Mouse (Mus musculus) small intestine, adult 2 months (tissue): Measurements from ENCODE around the gene Creld2. TPM values are rescaled to one million over a fixed set of nuclear protein-coding genes. Genes with fewer than 3 reads are reported as not detected.

Experiments used
- H3K27ac ChIP-seq: fragments of 200-500 bp; 2 replicates; pipeline ENCODE4 v1.5.1; 2012; ENCODE audit warnings: low read depth, low read length, control low read depth, inconsistent platforms; ENCODE audit not compliant: insufficient read depth
- H3K27me3 ChIP-seq: fragments of 200-500 bp; 2 replicates; pipeline ENCODE4 v1.6.1; 2012; ENCODE audit warnings: mild to moderate bottlenecking, moderate library complexity, low read length, inconsistent platforms; ENCODE audit not compliant: control insufficient read depth, insufficient read depth
- H3K36me3 ChIP-seq: fragments of 200-500 bp; 2 replicates; pipeline ENCODE4 v1.6.1; 2012; ENCODE audit warnings: mild to moderate bottlenecking, low read length, control low read depth, inconsistent platforms; ENCODE audit not compliant: control insufficient read depth, insufficient read depth
- H3K4me1 ChIP-seq: fragments of 200-500 bp; 2 replicates; pipeline ENCODE4 v1.6.1; 2012; ENCODE audit warnings: low read length, inconsistent platforms, mixed read lengths; ENCODE audit not compliant: control insufficient read depth, insufficient read depth, insufficient read length
- H3K4me3 ChIP-seq: fragments of 200-500 bp; 2 replicates; pipeline ENCODE4 v1.5.1; 2012; ENCODE audit warnings: low read depth, mild to moderate bottlenecking, control low read depth, inconsistent platforms, low read length, moderate library complexity
- CTCF ChIP-seq: fragments of 200-500 bp; IDR thresholded peaks from 2 replicates; pipeline ENCODE4 v1.5.1; 2012; ENCODE audit warnings: low read depth, mild to moderate bottlenecking, control low read depth, inconsistent platforms, low read length, moderate library complexity, mixed read lengths; ENCODE audit not compliant: insufficient replicate concordance, insufficient read length; ENCODE audit errors: extremely low read depth
- POLR2A ChIP-seq: fragments of 200-500 bp; IDR thresholded peaks from 2 replicates; pipeline ENCODE4 v1.6.1; 2012; ENCODE audit warnings: low read depth, mild to moderate bottlenecking, control low read depth, inconsistent platforms, low read length, moderate library complexity
- WGBS: fragments of 180-500 bp; shearing (Covaris S2); methylation state at CpG from one replicate; pipeline ENCODE4 v1.1.7; 2018; 5-methylcytosine and 5-hydroxymethylcytosine counted together
- polyA plus RNA-seq: library from polyadenylated mRNA; depleted of rRNA; stranded (reverse); fragments of >200 nt; gene quantifications from 2 replicates; pipeline ENCODE4 v1.2.3, GENCODE M21; 2012

The Creld2 gene
- polyA plus RNA-seq, 1 experiment = 59.1 TPM

- WGBS = 88% methylated on average over 3 of the region's 3 CpGs
- Histone ChIP-seq H3K4me1 (peaks cover 25% of the 10 kb centered on the region), H3K4me3 (no peak overlapping the region), H3K27me3 (no peaks in the 10 kb centered on the region), H3K27ac (no peak overlapping the region), H3K36me3 (peaks cover 16% of the 10 kb centered on the region)
- no peak for TF ChIP-seq CTCF
- TF ChIP-seq POLR2A = no peak
These were observed 41.3 kb downstream of the Creld2 start for GRCm38 (mm10) chr15:88860781-88861180.

DNA sequence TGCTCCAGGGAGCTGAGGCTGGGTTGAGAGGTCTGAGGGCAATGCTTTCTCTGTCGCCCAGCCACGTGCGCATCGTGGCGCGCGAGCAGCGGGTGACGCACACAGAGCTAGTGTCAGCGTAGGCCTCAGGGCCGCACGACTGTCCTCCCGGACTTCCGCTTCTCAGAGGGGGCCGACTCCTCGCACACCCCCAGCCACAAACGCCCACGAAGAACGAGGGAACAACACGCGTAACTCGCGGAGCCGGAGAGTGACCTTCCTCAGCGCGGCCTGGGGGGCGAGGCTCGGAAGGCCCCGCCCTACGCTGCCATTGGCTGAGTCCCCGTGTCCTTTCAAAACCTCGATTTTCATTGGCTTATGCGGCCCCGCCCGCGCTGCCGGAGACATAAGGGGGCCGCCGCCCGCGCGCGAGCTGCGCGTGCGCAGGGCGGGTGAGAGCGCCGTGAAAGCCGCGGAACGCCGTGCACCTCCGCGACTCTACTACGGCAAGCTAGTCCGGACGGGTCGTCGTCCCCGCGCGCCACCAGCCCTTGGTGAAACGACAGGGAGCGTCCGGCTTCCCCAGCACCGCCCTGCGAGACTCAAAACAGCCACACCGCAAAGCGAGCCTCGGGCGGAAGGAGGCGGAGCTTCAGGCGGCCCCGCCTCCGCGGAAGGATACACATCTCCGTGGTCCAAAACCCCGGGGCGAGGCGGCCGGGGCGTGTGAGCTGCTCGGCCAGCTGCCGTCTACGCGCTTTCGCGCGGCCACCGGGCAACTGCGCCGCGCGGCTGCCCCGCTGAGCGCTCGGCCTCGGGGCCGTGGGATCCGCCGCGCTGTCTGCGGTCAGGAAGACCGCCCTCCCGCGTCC lies 42.6 kb downstream of the Creld2 start, which contains the start of gene Pim3:
TSS of gene Pim3 (plus strand) at position 415 of the 851 bp plus-strand sequence.
- under 1% methylated on average over 107 of the region's 107 CpGs for WGBS
- Histone ChIP-seq H3K4me1 (peaks cover 33% of the 10 kb centered on the region), H3K36me3 (peaks cover 22% of the 10 kb centered on the region), H3K4me3 (peak within 1 kb of the TSS; percentile 89), H3K27ac (peak within 1 kb of the TSS; percentile 90), H3K27me3 (no peaks in the 10 kb centered on the region)
- peak; percentile 98 for TF ChIP-seq POLR2A
- no peak for TF ChIP-seq CTCF

GRCm38 (mm10) chr15:88862881-88863694 lies 43.6 kb downstream of the Creld2 start:
- Histone ChIP-seq H3K4me1 (peaks cover 42% of the 10 kb centered on the region), H3K36me3 (peaks cover 22% of the 10 kb centered on the region), H3K4me3 (peak overlapping the region; percentile 89), H3K27me3 (no peaks in the 10 kb centered on the region), H3K27ac (peak overlapping the region; percentile 83)
- TF ChIP-seq POLR2A (no peak), CTCF (no peak)
- under 1% methylated on average over 98 of the region's 98 CpGs for WGBS

GRCm38 (mm10) chr15:88863695-88864231 lies 44.3 kb downstream of the Creld2 start:
- Histone ChIP-seq H3K27ac (peak overlapping the region; percentile 82), H3K4me1 (peaks cover 48% of the 10 kb centered on the region), H3K27me3 (no peaks in the 10 kb centered on the region), H3K36me3 (peaks cover 22% of the 10 kb centered on the region), H3K4me3 (peak overlapping the region; percentile 89)
- no peak for TF ChIP-seq CTCF
- TF ChIP-seq POLR2A = no peak
- 1% methylated on average over 39 of the region's 39 CpGs for WGBS

- TF ChIP-seq CTCF = no peak
- TF ChIP-seq POLR2A = no peak
- Histone ChIP-seq H3K4me1 (peaks cover 48% of the 10 kb centered on the region), H3K27me3 (no peaks in the 10 kb centered on the region), H3K36me3 (peaks cover 22% of the 10 kb centered on the region), H3K27ac (peak overlapping the region; percentile 82), H3K4me3 (peak overlapping the region; percentile 89)
- 25% methylated on average over 22 of the region's 22 CpGs for WGBS
These were observed 45.0 kb downstream of the Creld2 start for GRCm38 (mm10) chr15:88864270-88865030.

DNA sequence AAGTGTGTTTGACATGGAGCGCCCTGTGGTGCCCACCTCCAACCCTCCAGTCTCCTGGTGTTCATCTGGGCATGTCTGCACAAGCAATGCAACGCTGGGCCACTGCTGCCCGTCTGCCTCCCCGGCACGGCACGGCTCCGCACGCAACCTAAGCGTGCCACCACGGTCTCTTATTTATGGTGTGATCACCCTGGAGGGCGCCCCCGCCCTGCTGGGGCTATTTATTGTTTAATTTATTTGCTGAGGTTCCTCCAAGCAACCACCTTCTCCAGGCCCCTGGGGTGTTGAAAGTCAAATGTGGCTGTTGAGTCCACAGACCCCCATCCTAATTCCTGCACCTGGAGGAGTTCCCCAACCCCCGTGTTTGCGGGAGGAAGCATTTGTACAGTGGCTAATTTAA lies 45.6 kb downstream of the Creld2 start:
- H3K36me3 ChIP-seq = peaks cover 22% of the 10 kb centered on the region
- TF ChIP-seq CTCF (no peak), POLR2A (no peak)
- peak overlapping the region; percentile 89 for H3K4me3 ChIP-seq
- 48% methylated on average over 14 of the region's 14 CpGs for WGBS
- no peaks in the 10 kb centered on the region for H3K27me3 ChIP-seq
- H3K27ac ChIP-seq = peak overlapping the region; percentile 82; the same call in 1 of the 2 replicates
- peaks cover 48% of the 10 kb centered on the region for H3K4me1 ChIP-seq
